Comparison of ENCODE assay signal across 26 mouse cellular contexts in the genomic region with DNA sequence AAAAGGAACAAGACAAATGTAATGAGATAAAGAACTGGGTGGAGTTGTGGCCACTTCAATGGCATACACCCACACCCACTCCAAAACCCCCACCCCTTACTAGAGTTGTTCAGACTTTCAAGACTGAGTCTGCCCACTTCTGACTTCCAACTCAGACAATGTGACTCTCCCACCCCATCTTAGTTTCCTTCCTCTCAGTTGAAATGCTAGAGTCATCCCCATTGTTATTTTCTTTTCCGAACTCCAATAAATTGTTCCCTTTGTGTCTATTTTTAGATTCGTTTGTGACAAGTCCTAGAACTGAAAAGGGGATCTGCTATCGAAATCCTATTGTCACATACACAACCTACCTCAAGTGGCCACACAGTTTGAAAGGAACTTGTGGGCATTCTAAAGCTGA.
"Had no signal": no experiment of that assay in that cellular context is flagged by ENCODE, and none has a peak within 500 bp of the region (broad histone marks: within the 10 kb centered on the region; RNA-seq: fewer than 3 reads in every experiment).

No protein-coding gene starts in this region.

- H3K9ac ChIP-seq: heart, embryonic 13.5 days; heart, embryonic 15.5 days; hindbrain, embryonic 13.5 days; hindbrain, embryonic 15.5 days; kidney, embryonic 15.5 days; limb, embryonic 13.5 days; limb, embryonic 15.5 days; liver, embryonic 12.5 days had no signal

- H3K27ac ChIP-seq: heart, adult 2 months; heart, embryonic 13.5 days; heart, embryonic 15.5 days; hindbrain, embryonic 13.5 days; hindbrain, embryonic 15.5 days; hindbrain, postnatal 0 days; kidney, embryonic 15.5 days; kidney, postnatal 0 days; limb, embryonic 13.5 days; limb, embryonic 15.5 days; liver, embryonic 12.5 days had no signal

- H3K4me1 ChIP-seq: heart, embryonic 15.5 days; liver, embryonic 12.5 days had no signal

- H3K9me3 ChIP-seq: heart, embryonic 13.5 days; heart, embryonic 15.5 days; hindbrain, embryonic 13.5 days; hindbrain, embryonic 15.5 days; kidney, embryonic 15.5 days; limb, embryonic 13.5 days; limb, embryonic 15.5 days; liver, embryonic 12.5 days had no signal

- H3K27me3 ChIP-seq: heart, embryonic 13.5 days; heart, embryonic 15.5 days; kidney, embryonic 15.5 days; limb, embryonic 15.5 days; liver, embryonic 12.5 days had no signal

- H3K36me3 ChIP-seq: heart, embryonic 13.5 days; heart, embryonic 15.5 days; hindbrain, embryonic 13.5 days; hindbrain, embryonic 15.5 days; kidney, embryonic 15.5 days; limb, embryonic 13.5 days; limb, embryonic 15.5 days; liver, embryonic 12.5 days had no signal

- H3K4me3 ChIP-seq: heart, adult 2 months; heart, embryonic 13.5 days; heart, embryonic 15.5 days; hindbrain, embryonic 13.5 days; hindbrain, embryonic 15.5 days; kidney, embryonic 15.5 days; limb, embryonic 13.5 days; limb, embryonic 15.5 days; liver, embryonic 12.5 days had no signal

- ATAC-seq: hindbrain, postnatal 0 days; intestine, embryonic 16.5 days; liver, embryonic 12.5 days had no signal

- H3K4me2 ChIP-seq: heart, embryonic 11.5 days; heart, embryonic 13.5 days; heart, embryonic 15.5 days; hindbrain, embryonic 13.5 days; hindbrain, embryonic 15.5 days; kidney, embryonic 15.5 days; limb, embryonic 13.5 days; limb, embryonic 15.5 days; liver, embryonic 12.5 days had no signal

- DNase-seq: gastrocnemius, postnatal 14 days; gastrocnemius, postnatal 36 days; heart, adult 11 months; heart, adult 2 months; heart, postnatal 14 days; heart, postnatal 36 days; kidney, adult 11 months; kidney, adult 2 months; kidney, adult 9 months; kidney, postnatal 14 days; kidney, postnatal 36 days; layer of hippocampus, adult 9-11 months; layer of hippocampus, postnatal 36 days; left cerebral cortex, postnatal 4 days had no signal
